Mouse (Mus musculus): ENCODE results near the gene Rmnd5a. TPM values are rescaled to one million over a fixed set of nuclear protein-coding genes. Genes with fewer than 3 reads are reported as not detected.

Rmnd5a gene
- polyA plus RNA-seq, 1 experiment from 2014 or later: 12.2 TPM

DNA sequence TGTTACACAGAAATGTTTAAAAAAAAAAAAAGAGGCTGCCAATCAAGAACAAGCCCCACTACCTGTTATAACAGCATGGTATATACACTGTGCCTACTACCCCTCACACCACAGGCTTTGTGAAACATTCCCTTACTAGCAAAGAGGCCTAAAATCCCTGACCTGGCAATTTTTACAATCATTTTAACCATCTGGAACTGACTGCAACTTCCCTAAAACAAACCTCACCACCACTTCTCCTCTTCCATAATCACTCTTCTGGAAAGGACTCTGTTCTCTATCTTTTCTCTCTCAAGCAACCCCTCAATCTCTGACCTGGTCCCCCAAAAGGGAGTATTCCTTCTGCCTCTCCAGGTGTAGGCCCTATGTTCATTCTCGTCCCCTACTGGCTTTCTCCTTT, 2.4 kb downstream of the Rmnd5a start:
- no peaks in the 10 kb centered on the region for H3K27me3 ChIP-seq (replicated peaks; ENCODE audit: control insufficient read depth, insufficient read depth, low read length)
- 44% methylated on average over 1 of the region's 1 CpGs for WGBS
- no peak for ATAC-seq
- no peak overlapping the region for H3K27ac ChIP-seq (ENCODE audit: low read depth, low read length)
- H3K4me2 ChIP-seq (replicated peaks; ENCODE audit: low read depth): peak overlapping the region; percentile 74
- H3K4me1 ChIP-seq (replicated peaks; ENCODE audit: control insufficient read depth, insufficient read depth, low read length): peaks cover 11% of the 10 kb centered on the region
- peak overlapping the region; percentile 9; the same call in 1 of the 2 replicates for H3K4me3 ChIP-seq (ENCODE audit: low read depth, low read length)
- TF ChIP-seq CTCF (IDR thresholded peaks at IDR 0.05; ENCODE audit: low read depth): no peak
- H3K9me3 ChIP-seq (ENCODE audit: control insufficient read depth): no peaks in the 10 kb centered on the region
- H3K36me3 ChIP-seq (ENCODE audit: control insufficient read depth, insufficient read depth): no peaks in the 10 kb centered on the region
- H3K9ac ChIP-seq (ENCODE audit: low read depth, low read length): no peak overlapping the region

DNA sequence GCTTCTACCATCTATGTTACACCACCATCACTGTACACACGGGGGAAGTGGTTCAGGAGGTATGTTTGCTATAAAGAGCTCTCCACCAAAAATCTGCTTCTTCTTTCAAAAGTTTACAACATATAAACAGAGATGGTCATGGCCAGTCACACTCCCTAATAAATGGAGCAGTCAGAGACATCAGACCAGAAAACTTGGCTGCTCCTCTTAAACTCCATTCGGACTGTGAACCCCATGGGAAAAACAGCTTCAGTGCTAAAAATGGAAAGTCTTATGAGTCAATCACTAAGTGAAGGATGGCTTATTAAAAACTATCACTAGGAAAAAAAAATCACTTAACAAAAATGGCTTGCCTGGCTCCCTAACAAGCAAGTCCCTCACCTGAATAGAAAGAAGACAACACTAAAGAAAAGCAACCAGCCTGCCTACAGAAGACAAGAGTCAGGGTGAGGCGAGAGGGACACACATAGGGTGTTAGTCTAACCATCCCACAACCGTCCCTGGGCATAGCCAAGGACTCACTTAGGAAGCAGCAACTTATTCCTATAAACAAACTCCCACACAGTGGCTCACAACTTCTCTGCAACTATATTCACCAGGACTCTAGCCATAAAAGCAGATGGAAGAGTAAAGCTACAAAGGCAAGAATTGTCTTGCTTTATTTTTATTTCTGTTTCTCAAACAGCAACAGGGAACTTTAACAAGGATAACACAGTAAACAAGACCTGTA, 12.3 kb downstream of the Rmnd5a start:
- H3K4me2 ChIP-seq (replicated peaks; ENCODE audit: low read depth): no peak overlapping the region
- no peak overlapping the region for H3K27ac ChIP-seq (ENCODE audit: low read depth, low read length)
- no peak overlapping the region for H3K4me3 ChIP-seq (ENCODE audit: low read depth, low read length)
- H3K9ac ChIP-seq (ENCODE audit: low read depth, low read length): no peak overlapping the region
- H3K9me3 ChIP-seq (ENCODE audit: control insufficient read depth): no peaks in the 10 kb centered on the region
- H3K4me1 ChIP-seq (replicated peaks; ENCODE audit: control insufficient read depth, insufficient read depth, low read length): no peaks in the 10 kb centered on the region
- H3K36me3 ChIP-seq (ENCODE audit: control insufficient read depth, insufficient read depth): 0 out of 2 replicates have a peak, but pooled peaks cover 21% of the 10 kb centered on the region
- TF ChIP-seq CTCF (IDR thresholded peaks at IDR 0.05; ENCODE audit: low read depth): no peak
- WGBS: 72% methylated on average over 4 of the region's 4 CpGs
- ATAC-seq: no peak
- no peaks in the 10 kb centered on the region for H3K27me3 ChIP-seq (replicated peaks; ENCODE audit: control insufficient read depth, insufficient read depth, low read length)

- H3K4me1 ChIP-seq (replicated peaks; ENCODE audit: control insufficient read depth, insufficient read depth, low read length): no peaks in the 10 kb centered on the region
- H3K4me3 ChIP-seq (ENCODE audit: low read depth, low read length): no peak overlapping the region
- no peak overlapping the region for H3K27ac ChIP-seq (ENCODE audit: low read depth, low read length)
- TF ChIP-seq CTCF (IDR thresholded peaks at IDR 0.05; ENCODE audit: low read depth): no peak
- H3K9ac ChIP-seq (ENCODE audit: low read depth, low read length): no peak overlapping the region
- no peaks in the 10 kb centered on the region for H3K9me3 ChIP-seq (ENCODE audit: control insufficient read depth)
- 0 out of 2 replicates have a peak, but pooled peaks cover 21% of the 10 kb centered on the region for H3K36me3 ChIP-seq (ENCODE audit: control insufficient read depth, insufficient read depth)
- no peaks in the 10 kb centered on the region for H3K27me3 ChIP-seq (replicated peaks; ENCODE audit: control insufficient read depth, insufficient read depth, low read length)
- 87% methylated on average over 6 of the region's 6 CpGs for WGBS
- ATAC-seq: no peak
- H3K4me2 ChIP-seq (replicated peaks; ENCODE audit: low read depth): no peak overlapping the region
These were observed 14.8 kb downstream of the Rmnd5a start for GRCm38 (mm10) chr6:71425681-71426080.

DNA sequence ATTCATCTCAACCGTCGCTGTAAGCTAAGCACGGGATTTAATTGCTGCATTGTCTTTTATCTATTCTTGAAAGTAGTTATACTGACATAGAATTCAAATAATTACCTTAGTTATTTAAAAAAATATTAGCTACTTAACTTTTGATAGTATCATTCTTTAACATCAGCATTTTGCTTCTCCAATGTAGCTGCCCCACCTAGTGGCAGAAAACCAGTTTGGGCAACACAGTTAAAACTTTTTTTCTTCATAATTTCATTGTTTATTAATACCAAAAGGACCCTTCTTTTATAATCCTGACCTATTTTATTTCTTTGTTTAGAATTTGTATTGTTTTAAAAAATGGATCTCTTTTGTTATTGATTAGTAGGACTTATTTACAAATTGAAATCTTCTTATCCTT, 17.3 kb downstream of the Rmnd5a start:
- H3K27ac ChIP-seq (ENCODE audit: low read depth, low read length): no peak overlapping the region
- H3K4me1 ChIP-seq (replicated peaks; ENCODE audit: control insufficient read depth, insufficient read depth, low read length): no peaks in the 10 kb centered on the region
- H3K36me3 ChIP-seq (ENCODE audit: control insufficient read depth, insufficient read depth): 0 out of 2 replicates have a peak, but pooled peaks cover 14% of the 10 kb centered on the region
- peak; percentile 72 for TF ChIP-seq CTCF (IDR thresholded peaks at IDR 0.05; ENCODE audit: low read depth)
- H3K9me3 ChIP-seq (ENCODE audit: control insufficient read depth): no peaks in the 10 kb centered on the region
- no peak overlapping the region for H3K4me2 ChIP-seq (replicated peaks; ENCODE audit: low read depth)
- no peaks in the 10 kb centered on the region for H3K27me3 ChIP-seq (replicated peaks; ENCODE audit: control insufficient read depth, insufficient read depth, low read length)
- no peak overlapping the region for H3K4me3 ChIP-seq (ENCODE audit: low read depth, low read length)
- H3K9ac ChIP-seq (ENCODE audit: low read depth, low read length): no peak overlapping the region
- 88% methylated on average over 3 of the region's 3 CpGs for WGBS
- no peak for ATAC-seq

DNA sequence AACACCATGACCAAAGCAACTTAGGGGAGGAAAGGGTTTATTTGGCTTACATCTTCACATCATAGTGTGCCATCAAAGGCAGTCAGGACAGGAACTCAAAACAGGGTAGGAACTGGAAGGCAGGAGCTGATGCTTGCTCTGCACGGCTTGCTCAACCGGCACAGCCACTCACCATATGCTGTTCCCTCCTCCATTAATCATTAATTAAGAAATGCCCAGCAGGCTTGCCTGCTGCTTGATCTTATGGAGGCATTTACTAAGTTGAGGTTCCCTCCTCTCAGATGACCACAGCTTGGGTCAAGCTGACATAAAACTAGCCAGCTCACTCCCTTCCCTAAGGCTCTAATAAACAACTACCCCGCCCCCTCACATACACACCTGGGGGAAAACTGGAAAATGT, 18.3 kb downstream of the Rmnd5a start:
- no peak overlapping the region for H3K4me3 ChIP-seq (ENCODE audit: low read depth, low read length)
- 61% methylated on average over 3 of the region's 3 CpGs for WGBS
- H3K4me1 ChIP-seq (replicated peaks; ENCODE audit: control insufficient read depth, insufficient read depth, low read length): no peaks in the 10 kb centered on the region
- peak; percentile 71 for ATAC-seq
- H3K9ac ChIP-seq (ENCODE audit: low read depth, low read length): no peak overlapping the region
- H3K27me3 ChIP-seq (replicated peaks; ENCODE audit: control insufficient read depth, insufficient read depth, low read length): no peaks in the 10 kb centered on the region
- no peaks in the 10 kb centered on the region for H3K9me3 ChIP-seq (ENCODE audit: control insufficient read depth)
- 0 out of 2 replicates have a peak, but pooled peaks cover 12% of the 10 kb centered on the region for H3K36me3 ChIP-seq (ENCODE audit: control insufficient read depth, insufficient read depth)
- peak overlapping the region; percentile 69 for H3K27ac ChIP-seq (ENCODE audit: low read depth, low read length)
- TF ChIP-seq CTCF (IDR thresholded peaks at IDR 0.05; ENCODE audit: low read depth): no peak
- H3K4me2 ChIP-seq (replicated peaks; ENCODE audit: low read depth): no peak overlapping the region

GRCm38 (mm10) chr6:71420848-71421247, 19.6 kb downstream of the Rmnd5a start:
- Histone ChIP-seq H3K9ac (ENCODE audit: low read depth, low read length) (no peak overlapping the region), H3K4me3 (ENCODE audit: low read depth, low read length) (no peak overlapping the region), H3K27ac (ENCODE audit: low read depth, low read length) (peak overlapping the region; percentile 75), H3K9me3 (ENCODE audit: control insufficient read depth) (no peaks in the 10 kb centered on the region), H3K27me3 (replicated peaks; ENCODE audit: control insufficient read depth, insufficient read depth, low read length) (no peaks in the 10 kb centered on the region), H3K4me2 (replicated peaks; ENCODE audit: low read depth) (no peak overlapping the region), H3K36me3 (ENCODE audit: control insufficient read depth, insufficient read depth) (0 out of 2 replicates have a peak, but pooled peaks cover 7% of the 10 kb centered on the region), H3K4me1 (replicated peaks; ENCODE audit: control insufficient read depth, insufficient read depth, low read length) (no peaks in the 10 kb centered on the region)
- ATAC-seq: peak; percentile 81
- no peak for TF ChIP-seq CTCF (IDR thresholded peaks at IDR 0.05; ENCODE audit: low read depth)
- 33% methylated on average over 6 of the region's 6 CpGs for WGBS
